Mouse (Mus musculus) forebrain, embryonic 14.5 days (tissue): Measurements from ENCODE around the gene Bcl11a. TPM values are rescaled to one million over a fixed set of nuclear protein-coding genes. Genes with fewer than 3 reads are reported as not detected.

ENCODE experiments used
- ATAC-seq: fragments of 200-750 bp; cut with Nextera tagmentation; 2 replicates; pipeline ENCODE4 v1.8.0; 2017; ENCODE audit warnings: mild to moderate bottlenecking, moderate library complexity
- DNase-seq: peaks from one replicate; pipeline ENCODE4 v3.0.0-alpha.2; 2015; ENCODE audit warnings: low spot score
- H3K27ac ChIP-seq: fragments of 300-500 bp; sonication (generic); 2 replicates; pipeline ENCODE4 v1.5.1; 2014; ENCODE audit warnings: low read depth, mild to moderate bottlenecking, control low read depth, low read length, moderate library complexity
- H3K27me3 ChIP-seq: fragments of 300-500 bp; sonication (generic); replicated peaks from 2 replicates; pipeline ENCODE4 v1.6.1; 2014; ENCODE audit warnings: low read length, control low read depth, mixed read lengths; ENCODE audit not compliant: control insufficient read depth, insufficient read depth
- H3K36me3 ChIP-seq: fragments of 300-500 bp; sonication (generic); 2 replicates; pipeline ENCODE4 v1.6.1; 2014; ENCODE audit warnings: low read length, control low read depth; ENCODE audit not compliant: control insufficient read depth, insufficient read depth
- H3K4me1 ChIP-seq: fragments of 300-500 bp; sonication (generic); 2 replicates; pipeline ENCODE4 v1.6.1; 2014; ENCODE audit warnings: antibody characterized with exemption, low read length, control low read depth; ENCODE audit not compliant: control insufficient read depth, insufficient read depth
- H3K4me2 ChIP-seq: fragments of 300-500 bp; sonication (generic); 2 replicates; pipeline ENCODE4 v1.6.1; 2014; ENCODE audit warnings: mild to moderate bottlenecking, control low read depth, low read length
- H3K4me3 ChIP-seq: fragments of 300-500 bp; sonication (generic); 2 replicates; pipeline ENCODE4 v1.5.1; 2014; ENCODE audit warnings: low read depth, low read length, control low read depth
- H3K9ac ChIP-seq: fragments of 300-500 bp; sonication (generic); 2 replicates; pipeline ENCODE4 v1.6.1; 2014; ENCODE audit warnings: mild to moderate bottlenecking, low read length, control low read depth, moderate library complexity
- H3K9me3 ChIP-seq: fragments of 300-500 bp; sonication (generic); replicated peaks from 2 replicates; pipeline ENCODE4 v1.6.1; 2016; ENCODE audit warnings: low read length, control low read depth, mixed read lengths; ENCODE audit not compliant: control insufficient read depth
- WGBS: fragments of 180-500 bp; shearing (Covaris S2); extraction: QIAGEN DNeasy Blood & Tissue Kit; methylation state at CpG from one replicate; pipeline ENCODE4 v1.1.7; 2014; 5-methylcytosine and 5-hydroxymethylcytosine counted together
- polyA plus RNA-seq: library from polyadenylated mRNA; unstranded; fragments of >200 nt; fragmentation: Nextera tagmentation; extraction: Ambion mirVana; gene quantifications from 2 replicates; pipeline ENCODE4 v1.2.1, GENCODE M21; 2014

The Bcl11a gene
- polyA plus RNA-seq, 1 experiment from 2014 or later, result 148 TPM

GRCm38 (mm10) chr11:24129358-24130185 is 51.7 kb downstream of the Bcl11a start:
- H3K27me3 ChIP-seq, result no peaks in the 10 kb centered on the region
- H3K9ac ChIP-seq, result no peak overlapping the region
- 86% methylated on average over 5 of the region's 5 CpGs for WGBS
- peaks cover 6% of the 10 kb centered on the region; the same call in 1 of the 2 replicates for H3K4me1 ChIP-seq
- DNase-seq (no peak), ATAC-seq (no peak)
- no peak overlapping the region for H3K27ac ChIP-seq
- no peaks in the 10 kb centered on the region for H3K9me3 ChIP-seq
- H3K4me3 ChIP-seq, result no peak overlapping the region
- no peak overlapping the region for H3K4me2 ChIP-seq
- peaks cover 14% of the 10 kb centered on the region for H3K36me3 ChIP-seq

GRCm38 (mm10) chr11:24130186-24130760 is 52.4 kb downstream of the Bcl11a start:
- ATAC-seq (no peak), DNase-seq (no peak)
- no peak overlapping the region for H3K9ac ChIP-seq
- peaks cover 14% of the 10 kb centered on the region for H3K36me3 ChIP-seq
- no peak overlapping the region for H3K27ac ChIP-seq
- WGBS, result 77% methylated on average over 7 of the region's 7 CpGs
- no peaks in the 10 kb centered on the region for H3K27me3 ChIP-seq
- no peak overlapping the region for H3K4me3 ChIP-seq
- H3K4me1 ChIP-seq, result peaks cover 6% of the 10 kb centered on the region; the same call in 1 of the 2 replicates
- no peak overlapping the region for H3K4me2 ChIP-seq
- H3K9me3 ChIP-seq, result no peaks in the 10 kb centered on the region

- 93% methylated on average over 2 of the region's 2 CpGs for WGBS
- DNase-seq (no peak), ATAC-seq (no peak)
- H3K4me1 ChIP-seq, result peaks cover 6% of the 10 kb centered on the region; the same call in 1 of the 2 replicates
- H3K9ac ChIP-seq, result no peak overlapping the region
- H3K4me3 ChIP-seq, result no peak overlapping the region
- no peak overlapping the region for H3K27ac ChIP-seq
- H3K27me3 ChIP-seq, result no peaks in the 10 kb centered on the region
- no peaks in the 10 kb centered on the region for H3K9me3 ChIP-seq
- no peak overlapping the region for H3K4me2 ChIP-seq
- H3K36me3 ChIP-seq, result peaks cover 11% of the 10 kb centered on the region
Measured at GRCm38 (mm10) chr11:24131818-24132217, 54.0 kb downstream of the Bcl11a start.

- no peak for ATAC-seq
- WGBS, result 93% methylated on average over 6 of the region's 6 CpGs
- no peak overlapping the region for H3K4me2 ChIP-seq
- peaks cover 9% of the 10 kb centered on the region for H3K36me3 ChIP-seq
- H3K4me1 ChIP-seq, result peaks cover 6% of the 10 kb centered on the region; the same call in 1 of the 2 replicates
- H3K27me3 ChIP-seq, result no peaks in the 10 kb centered on the region
- H3K9me3 ChIP-seq, result no peaks in the 10 kb centered on the region
- no peak overlapping the region for H3K27ac ChIP-seq
- no peak overlapping the region for H3K9ac ChIP-seq
- no peak overlapping the region for H3K4me3 ChIP-seq
- DNase-seq, result no peak
Measured at GRCm38 (mm10) chr11:24132358-24132757, 54.5 kb downstream of the Bcl11a start.

GRCm38 (mm10) chr11:24132853-24133252 is 55.0 kb downstream of the Bcl11a start:
- ATAC-seq (no peak), DNase-seq (no peak)
- Histone ChIP-seq H3K4me3 (no peak overlapping the region), H3K36me3 (peaks cover 9% of the 10 kb centered on the region), H3K9ac (no peak overlapping the region), H3K4me2 (no peak overlapping the region), H3K27ac (no peak overlapping the region), H3K9me3 (no peaks in the 10 kb centered on the region), H3K4me1 (peaks cover 5% of the 10 kb centered on the region; the same call in 1 of the 2 replicates), H3K27me3 (no peaks in the 10 kb centered on the region)
- WGBS, result 93% methylated on average over 2 of the region's 2 CpGs

GRCm38 (mm10) chr11:24133484-24133883 is 55.6 kb downstream of the Bcl11a start:
- 66% methylated on average over 3 of the region's 3 CpGs for WGBS
- no peak overlapping the region for H3K4me3 ChIP-seq
- DNase-seq, result no peak
- no peak overlapping the region for H3K27ac ChIP-seq
- ATAC-seq, result no peak
- peaks cover 9% of the 10 kb centered on the region for H3K36me3 ChIP-seq
- H3K4me2 ChIP-seq, result no peak overlapping the region
- no peak overlapping the region for H3K9ac ChIP-seq
- H3K27me3 ChIP-seq, result no peaks in the 10 kb centered on the region
- no peaks in the 10 kb centered on the region for H3K9me3 ChIP-seq
- H3K4me1 ChIP-seq, result peaks cover 4% of the 10 kb centered on the region; the same call in 1 of the 2 replicates

- no peak for ATAC-seq
- 82% methylated on average over 5 of the region's 5 CpGs for WGBS
Measured at GRCm38 (mm10) chr11:24133928-24134327, 56.1 kb downstream of the Bcl11a start.

GRCm38 (mm10) chr11:24135244-24135643 is 57.4 kb downstream of the Bcl11a start:
- DNase-seq (no peak), ATAC-seq (no peak)
- Histone ChIP-seq H3K4me1 (peaks cover 4% of the 10 kb centered on the region; the same call in 1 of the 2 replicates), H3K9ac (no peak overlapping the region), H3K4me2 (no peak overlapping the region), H3K27me3 (no peaks in the 10 kb centered on the region), H3K36me3 (peaks cover 9% of the 10 kb centered on the region), H3K27ac (no peak overlapping the region), H3K4me3 (no peak overlapping the region), H3K9me3 (no peaks in the 10 kb centered on the region)
- 88% methylated on average over 2 of the region's 2 CpGs for WGBS

More at GRCm38 (mm10) chr11:24133928-24134327, 56.1 kb downstream of the Bcl11a start:
- no peak overlapping the region for H3K9ac ChIP-seq
- DNase-seq, result no peak
- no peaks in the 10 kb centered on the region for H3K9me3 ChIP-seq
- no peak overlapping the region for H3K4me2 ChIP-seq
- H3K36me3 ChIP-seq, result peaks cover 9% of the 10 kb centered on the region
- H3K27me3 ChIP-seq, result no peaks in the 10 kb centered on the region
- peaks cover 4% of the 10 kb centered on the region; the same call in 1 of the 2 replicates for H3K4me1 ChIP-seq
- H3K4me3 ChIP-seq, result no peak overlapping the region
- H3K27ac ChIP-seq, result no peak overlapping the region
